Mouse (Mus musculus): ENCODE measurements around the gene Auts2.

The Auts2 gene

GRCm38 (mm10) chr5:131606786-131607185, 936.4 kb downstream of the Auts2 start:
- no peak for DNase-seq (ENCODE audit: low spot score)

GRCm38 (mm10) chr5:131601934-131602692, 941.0 kb downstream of the Auts2 start:
- no peak for DNase-seq (ENCODE audit: low spot score)

GRCm38 (mm10) chr5:131600325-131601125, 942.6 kb downstream of the Auts2 start:
- DNase-seq (ENCODE audit: low spot score): peak; percentile 85

- no peak for DNase-seq (ENCODE audit: low spot score)
Measured at GRCm38 (mm10) chr5:131597503-131597902, 945.6 kb downstream of the Auts2 start.

- no peak for DNase-seq (ENCODE audit: low spot score)
Measured at GRCm38 (mm10) chr5:131596591-131596990, 946.6 kb downstream of the Auts2 start.

GRCm38 (mm10) chr5:131595730-131596129, 947.4 kb downstream of the Auts2 start:
- DNase-seq (ENCODE audit: low spot score): no peak

- DNase-seq (ENCODE audit: low spot score): no peak
Measured at GRCm38 (mm10) chr5:131594597-131594996, 948.5 kb downstream of the Auts2 start.

GRCm38 (mm10) chr5:131593261-131593660, 949.9 kb downstream of the Auts2 start:
- DNase-seq (ENCODE audit: low spot score): no peak

GRCm38 (mm10) chr5:131589948-131590467, 953.1 kb downstream of the Auts2 start:
- no peak for DNase-seq (ENCODE audit: low spot score)

- DNase-seq (ENCODE audit: low spot score): no peak
Measured at GRCm38 (mm10) chr5:131586332-131586700, 956.8 kb downstream of the Auts2 start.

- no peak for DNase-seq (ENCODE audit: low spot score)
Measured at GRCm38 (mm10) chr5:131585684-131586331, 957.3 kb downstream of the Auts2 start.

GRCm38 (mm10) chr5:131584260-131585135, 958.6 kb downstream of the Auts2 start:
- DNase-seq (ENCODE audit: low spot score): peak; percentile 20

- no peak for DNase-seq (ENCODE audit: low spot score)
Measured at GRCm38 (mm10) chr5:131581110-131582050, 961.8 kb downstream of the Auts2 start.

- DNase-seq (ENCODE audit: low spot score): no peak
Measured at GRCm38 (mm10) chr5:131578737-131579136, 964.4 kb downstream of the Auts2 start.

GRCm38 (mm10) chr5:131575733-131576265, 967.3 kb downstream of the Auts2 start:
- DNase-seq (ENCODE audit: low spot score): no peak

- no peak for DNase-seq (ENCODE audit: low spot score)
Measured at GRCm38 (mm10) chr5:131575086-131575514, 968.0 kb downstream of the Auts2 start.

GRCm38 (mm10) chr5:131574469-131575085, 968.6 kb downstream of the Auts2 start:
- DNase-seq (ENCODE audit: low spot score): no peak

- no peak for DNase-seq (ENCODE audit: low spot score)
Measured at GRCm38 (mm10) chr5:131573296-131574177, 969.6 kb downstream of the Auts2 start.

- peak; percentile 36 for DNase-seq (ENCODE audit: low spot score)
Measured at GRCm38 (mm10) chr5:131566032-131566431, 977.1 kb downstream of the Auts2 start.

Measured in ovary, postnatal 36 days (tissue).